Mouse (Mus musculus): ENCODE data around the gene Lgals3. TPM values are rescaled to one million over a fixed set of nuclear protein-coding genes. Genes with fewer than 3 reads are reported as not detected.

Lgals3 gene
- polyA plus RNA-seq, 1 experiment from 2014 or later = 3.3 TPM

DNA sequence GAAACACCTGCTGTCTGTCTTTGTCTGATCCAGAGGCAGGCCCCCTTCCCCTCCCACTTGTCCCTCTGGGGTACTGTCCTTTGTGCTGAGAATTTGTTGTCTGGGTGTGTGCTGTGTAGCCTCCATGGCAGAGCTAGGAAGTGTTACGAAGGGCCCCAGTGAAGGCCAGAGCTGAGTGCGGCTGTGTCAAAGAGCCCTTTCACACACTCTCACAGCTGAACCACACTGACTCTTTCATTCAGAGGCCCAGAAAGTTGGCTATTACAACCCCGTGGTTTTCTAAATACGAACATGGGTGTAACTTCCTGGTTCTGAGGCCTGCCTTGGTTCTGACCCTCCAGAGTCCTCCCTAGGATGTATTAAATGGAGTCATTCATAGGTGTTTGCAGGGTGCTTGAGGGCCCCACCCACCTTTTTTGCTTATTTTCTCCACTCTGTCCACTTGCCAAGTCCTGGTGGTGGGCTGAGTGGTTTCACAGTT is 25.7 kb upstream of the Lgals3 start:
- no peak overlapping the region for H3K9ac ChIP-seq
- no peaks in the 10 kb centered on the region for H3K4me1 ChIP-seq (replicated peaks; ENCODE audit: control insufficient read depth, insufficient read depth, low read length)
- H3K4me3 ChIP-seq (replicated peaks; ENCODE audit: low read length) = no peak overlapping the region
- ATAC-seq (ENCODE audit: low FRiP score) (no peak), DNase-seq (ENCODE audit: low spot score) (no peak)
- H3K9me3 ChIP-seq (ENCODE audit: control insufficient read depth, low read length) = no peaks in the 10 kb centered on the region
- H3K27me3 ChIP-seq (ENCODE audit: control insufficient read depth, insufficient read depth, low read length) = no peaks in the 10 kb centered on the region
- 52% methylated on average over 4 of the region's 4 CpGs for WGBS
- no peak overlapping the region for H3K4me2 ChIP-seq (replicated peaks)
- no peaks in the 10 kb centered on the region for H3K36me3 ChIP-seq (replicated peaks; ENCODE audit: control insufficient read depth, insufficient read depth)
- H3K27ac ChIP-seq = no peak overlapping the region

DNA sequence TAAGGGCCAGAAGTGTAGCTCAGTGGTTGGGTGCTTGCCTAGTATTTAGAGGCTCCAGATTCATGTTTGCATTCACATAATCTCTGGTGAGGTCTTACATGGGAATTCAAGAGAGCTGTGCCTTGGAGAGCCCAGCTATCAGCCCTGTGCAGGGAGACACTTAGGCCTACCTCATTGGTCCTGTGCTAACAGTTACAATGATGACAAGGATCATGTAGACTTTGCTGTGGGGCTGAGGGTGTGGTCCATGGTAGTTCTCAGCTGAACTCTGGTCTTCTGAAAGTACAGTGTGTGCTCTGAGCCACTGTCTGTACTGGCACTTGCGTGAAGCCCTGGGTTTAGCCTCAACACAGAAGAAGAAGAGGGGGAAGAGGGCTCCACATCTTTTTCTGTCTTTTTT is 20.8 kb upstream of the Lgals3 start:
- Histone ChIP-seq H3K9ac (no peak overlapping the region), H3K9me3 (ENCODE audit: control insufficient read depth, low read length) (no peaks in the 10 kb centered on the region), H3K27ac (no peak overlapping the region), H3K36me3 (replicated peaks; ENCODE audit: control insufficient read depth, insufficient read depth) (no peaks in the 10 kb centered on the region), H3K4me1 (replicated peaks; ENCODE audit: control insufficient read depth, insufficient read depth, low read length) (no peaks in the 10 kb centered on the region), H3K27me3 (ENCODE audit: control insufficient read depth, insufficient read depth, low read length) (no peaks in the 10 kb centered on the region), H3K4me3 (replicated peaks; ENCODE audit: low read length) (no peak overlapping the region), H3K4me2 (replicated peaks) (no peak overlapping the region)
- WGBS = 100% methylated on average over 1 of the region's 1 CpGs
- no peak for ATAC-seq (ENCODE audit: low FRiP score)
- DNase-seq (ENCODE audit: low spot score) = no peak

DNA sequence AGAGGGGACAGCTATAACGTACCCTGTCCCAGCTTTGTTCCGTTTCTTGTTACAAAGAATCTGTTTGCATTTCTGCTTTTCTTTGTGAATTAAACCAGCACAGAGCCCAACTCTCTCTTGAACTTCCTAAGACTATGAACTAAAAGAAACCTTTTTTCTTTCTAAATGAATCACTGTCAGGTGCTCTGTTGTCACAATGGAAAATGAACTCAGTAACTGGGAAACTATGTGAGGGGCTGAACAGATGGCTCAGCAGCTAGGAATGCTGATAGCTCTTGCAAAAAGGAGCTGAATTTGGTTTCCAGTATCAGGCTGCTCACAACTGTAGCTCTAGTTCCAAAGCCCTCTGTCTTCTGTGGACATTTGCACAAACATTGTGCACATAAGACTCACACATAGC is 16.6 kb upstream of the Lgals3 start:
- no peaks in the 10 kb centered on the region for H3K27me3 ChIP-seq (ENCODE audit: control insufficient read depth, insufficient read depth, low read length)
- no peaks in the 10 kb centered on the region for H3K4me1 ChIP-seq (replicated peaks; ENCODE audit: control insufficient read depth, insufficient read depth, low read length)
- H3K27ac ChIP-seq = no peak overlapping the region
- no peaks in the 10 kb centered on the region for H3K36me3 ChIP-seq (replicated peaks; ENCODE audit: control insufficient read depth, insufficient read depth)
- no peak overlapping the region for H3K4me2 ChIP-seq (replicated peaks)
- ATAC-seq (ENCODE audit: low FRiP score) = no peak
- WGBS = 80% methylated on average over 2 of the region's 2 CpGs
- no peak overlapping the region for H3K4me3 ChIP-seq (replicated peaks; ENCODE audit: low read length)
- no peak overlapping the region for H3K9ac ChIP-seq
- H3K9me3 ChIP-seq (ENCODE audit: control insufficient read depth, low read length) = no peaks in the 10 kb centered on the region
- DNase-seq (ENCODE audit: low spot score) = no peak

DNA sequence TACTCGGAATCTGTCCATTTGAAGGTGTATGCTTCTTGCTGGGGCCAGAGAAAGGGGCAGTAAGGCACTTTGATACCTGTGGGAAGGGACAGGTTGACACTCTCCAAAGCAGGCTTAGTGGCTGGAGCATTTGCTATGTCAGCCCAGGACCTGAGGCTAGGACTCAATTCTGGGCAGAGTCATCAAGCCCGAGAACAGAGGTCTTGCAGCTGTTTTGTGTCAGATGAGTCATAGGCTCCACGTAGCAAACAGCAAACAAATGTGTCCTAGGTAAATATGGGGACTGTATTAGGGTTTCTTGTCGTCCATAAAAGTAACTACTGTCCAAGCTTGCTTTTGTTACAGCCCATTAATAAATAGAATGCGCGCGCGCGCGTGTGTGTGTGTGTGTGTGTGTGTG is 15.3 kb upstream of the Lgals3 start:
- H3K9ac ChIP-seq = no peak overlapping the region
- H3K9me3 ChIP-seq (ENCODE audit: control insufficient read depth, low read length) = no peaks in the 10 kb centered on the region
- H3K36me3 ChIP-seq (replicated peaks; ENCODE audit: control insufficient read depth, insufficient read depth) = no peaks in the 10 kb centered on the region
- DNase-seq (ENCODE audit: low spot score) (no peak), ATAC-seq (ENCODE audit: low FRiP score) (no peak)
- no peaks in the 10 kb centered on the region for H3K27me3 ChIP-seq (ENCODE audit: control insufficient read depth, insufficient read depth, low read length)
- H3K4me1 ChIP-seq (replicated peaks; ENCODE audit: control insufficient read depth, insufficient read depth, low read length) = no peaks in the 10 kb centered on the region
- no peak overlapping the region for H3K27ac ChIP-seq
- 97% methylated on average over 10 of the region's 10 CpGs for WGBS
- H3K4me2 ChIP-seq (replicated peaks) = no peak overlapping the region
- no peak overlapping the region for H3K4me3 ChIP-seq (replicated peaks; ENCODE audit: low read length)

DNA sequence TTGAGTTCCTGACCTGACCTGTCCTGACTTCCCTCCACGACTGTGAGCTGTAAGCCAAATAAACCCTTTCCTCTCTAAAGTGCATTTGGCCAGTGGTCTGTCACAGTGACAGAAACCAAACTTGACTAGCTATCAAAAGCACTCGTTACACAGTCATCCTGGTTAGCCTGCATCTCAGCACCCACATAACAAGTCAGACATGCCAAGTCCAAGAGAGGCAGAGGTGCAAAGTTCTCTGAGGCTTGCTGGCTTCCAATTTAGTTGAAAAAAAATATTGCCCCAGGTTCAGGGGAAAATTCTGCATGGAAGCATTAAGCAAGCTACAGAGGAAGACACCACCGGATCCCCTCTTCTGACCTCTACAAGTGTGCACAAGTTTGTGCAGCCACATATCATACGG is 14.3 kb upstream of the Lgals3 start:
- no peaks in the 10 kb centered on the region for H3K27me3 ChIP-seq (ENCODE audit: control insufficient read depth, insufficient read depth, low read length)
- WGBS = 87% methylated on average over 4 of the region's 4 CpGs
- ATAC-seq (ENCODE audit: low FRiP score) = no peak

DNA sequence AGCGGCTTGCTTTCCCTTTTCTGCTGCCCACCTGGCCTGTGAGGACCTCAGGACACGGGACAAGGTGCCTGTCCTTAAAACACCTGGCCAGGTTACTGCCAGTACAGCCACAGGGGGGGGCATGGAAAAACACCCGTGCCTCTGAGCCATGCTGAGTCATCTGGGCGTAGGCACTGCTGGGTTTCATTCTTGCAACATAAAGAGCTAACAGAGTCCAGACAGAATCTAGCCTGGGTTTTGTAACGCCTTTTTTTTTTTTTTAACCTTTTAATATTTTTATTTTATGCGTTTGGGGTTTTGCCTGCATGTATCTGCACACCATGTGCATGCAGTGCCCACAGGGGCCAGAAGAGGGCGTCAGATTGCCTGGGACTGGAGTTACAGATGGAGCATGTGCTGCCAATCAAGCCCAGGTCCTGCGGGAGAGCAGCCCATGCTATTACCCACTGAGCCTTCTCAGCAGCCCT is 13.4 kb upstream of the Lgals3 start:
- Histone ChIP-seq H3K27me3 (ENCODE audit: control insufficient read depth, insufficient read depth, low read length) (no peaks in the 10 kb centered on the region), H3K9me3 (ENCODE audit: control insufficient read depth, low read length) (no peaks in the 10 kb centered on the region), H3K4me1 (replicated peaks; ENCODE audit: control insufficient read depth, insufficient read depth, low read length) (no peaks in the 10 kb centered on the region), H3K9ac (no peak overlapping the region), H3K36me3 (replicated peaks; ENCODE audit: control insufficient read depth, insufficient read depth) (no peaks in the 10 kb centered on the region), H3K4me2 (replicated peaks) (no peak overlapping the region), H3K27ac (no peak overlapping the region), H3K4me3 (replicated peaks; ENCODE audit: low read length) (no peak overlapping the region)
- ATAC-seq (ENCODE audit: low FRiP score) (no peak), DNase-seq (ENCODE audit: low spot score) (no peak)
- 64% methylated on average over 8 of the region's 8 CpGs for WGBS

More for the DNA sequence above, 14.3 kb upstream of the Lgals3 start:
- Histone ChIP-seq H3K4me1 (replicated peaks; ENCODE audit: control insufficient read depth, insufficient read depth, low read length) (no peaks in the 10 kb centered on the region), H3K36me3 (replicated peaks; ENCODE audit: control insufficient read depth, insufficient read depth) (no peaks in the 10 kb centered on the region), H3K9ac (no peak overlapping the region), H3K4me2 (replicated peaks) (no peak overlapping the region), H3K4me3 (replicated peaks; ENCODE audit: low read length) (no peak overlapping the region), H3K27ac (no peak overlapping the region), H3K9me3 (ENCODE audit: control insufficient read depth, low read length) (no peaks in the 10 kb centered on the region)
- no peak for DNase-seq (ENCODE audit: low spot score)

DNA sequence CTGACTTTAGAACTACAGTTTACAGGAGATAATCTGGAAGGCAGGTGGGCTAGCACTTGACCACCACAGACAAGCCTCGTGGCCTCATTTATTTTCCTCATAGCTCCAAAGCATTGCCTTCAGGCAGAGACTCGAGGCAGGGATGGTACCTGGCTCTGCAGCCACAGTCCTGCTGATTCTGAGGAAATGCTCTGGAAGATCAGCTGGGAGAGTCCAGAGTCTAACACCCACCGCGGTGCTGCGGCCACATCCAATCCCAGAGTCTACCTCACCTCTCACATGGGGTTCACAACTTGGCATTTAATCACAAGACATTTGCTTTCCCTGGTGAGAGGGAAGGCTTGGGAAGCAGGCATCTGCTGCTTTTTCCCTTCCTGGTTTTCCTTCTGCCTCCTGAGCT is 12.6 kb upstream of the Lgals3 start:
- no peak for ATAC-seq (ENCODE audit: low FRiP score)
- H3K4me3 ChIP-seq (replicated peaks; ENCODE audit: low read length) = no peak overlapping the region
- no peaks in the 10 kb centered on the region for H3K9me3 ChIP-seq (ENCODE audit: control insufficient read depth, low read length)
- no peaks in the 10 kb centered on the region for H3K27me3 ChIP-seq (ENCODE audit: control insufficient read depth, insufficient read depth, low read length)
- no peaks in the 10 kb centered on the region for H3K4me1 ChIP-seq (replicated peaks; ENCODE audit: control insufficient read depth, insufficient read depth, low read length)
- H3K4me2 ChIP-seq (replicated peaks) = no peak overlapping the region
- WGBS = 82% methylated on average over 5 of the region's 5 CpGs
- DNase-seq (ENCODE audit: low spot score) = no peak
- no peak overlapping the region for H3K9ac ChIP-seq
- H3K36me3 ChIP-seq (replicated peaks; ENCODE audit: control insufficient read depth, insufficient read depth) = no peaks in the 10 kb centered on the region
- H3K27ac ChIP-seq = no peak overlapping the region

DNA sequence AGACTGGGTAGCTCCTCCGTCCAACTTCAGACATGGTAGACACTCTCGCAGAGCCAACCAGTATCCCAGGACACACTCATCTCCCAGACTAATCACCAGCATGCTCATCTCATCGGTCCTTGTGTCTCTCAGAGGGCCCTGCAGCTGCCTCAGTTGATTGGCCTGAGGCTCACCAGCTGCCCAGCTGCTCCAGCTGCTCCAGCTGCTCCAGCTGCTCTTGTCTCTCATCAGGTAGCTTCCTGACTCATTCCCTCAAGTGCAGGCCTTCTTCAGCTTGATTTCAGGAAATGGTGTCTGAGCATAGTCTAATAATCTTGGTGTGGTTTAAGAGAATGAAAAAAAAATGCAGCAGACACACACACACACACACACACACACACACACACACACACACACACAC is 10.9 kb upstream of the Lgals3 start:
- Histone ChIP-seq H3K4me1 (replicated peaks; ENCODE audit: control insufficient read depth, insufficient read depth, low read length) (no peaks in the 10 kb centered on the region), H3K9me3 (ENCODE audit: control insufficient read depth, low read length) (no peaks in the 10 kb centered on the region), H3K4me2 (replicated peaks) (no peak overlapping the region), H3K9ac (no peak overlapping the region), H3K27ac (no peak overlapping the region), H3K36me3 (replicated peaks; ENCODE audit: control insufficient read depth, insufficient read depth) (no peaks in the 10 kb centered on the region), H3K4me3 (replicated peaks; ENCODE audit: low read length) (no peak overlapping the region), H3K27me3 (ENCODE audit: control insufficient read depth, insufficient read depth, low read length) (no peaks in the 10 kb centered on the region)
- ATAC-seq (ENCODE audit: low FRiP score) (no peak), DNase-seq (ENCODE audit: low spot score) (no peak)
- 82% methylated on average over 3 of the region's 3 CpGs for WGBS

DNA sequence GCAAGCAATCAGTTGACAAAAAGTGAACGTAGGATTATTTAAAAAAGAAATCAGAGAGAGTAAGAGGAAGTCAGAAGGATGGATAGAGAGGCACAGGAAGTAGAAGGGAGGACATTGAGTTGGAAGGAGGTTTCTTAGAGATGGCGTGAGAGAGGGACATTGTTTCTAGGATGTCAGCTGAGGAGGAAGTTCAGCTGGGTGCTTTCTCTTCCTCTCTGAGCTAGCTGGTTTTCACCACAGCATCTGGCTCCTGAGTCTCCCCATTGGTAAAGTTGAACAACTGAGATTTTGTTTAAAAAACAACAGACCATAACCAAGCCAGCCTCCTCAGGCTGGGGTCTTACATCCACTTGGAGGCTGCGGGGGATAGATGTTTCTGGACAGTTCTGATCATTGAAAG is 7.9 kb upstream of the Lgals3 start:
- no peak overlapping the region for H3K27ac ChIP-seq
- no peaks in the 10 kb centered on the region for H3K27me3 ChIP-seq (ENCODE audit: control insufficient read depth, insufficient read depth, low read length)
- H3K4me2 ChIP-seq (replicated peaks) = no peak overlapping the region
- H3K9me3 ChIP-seq (ENCODE audit: control insufficient read depth, low read length) = no peaks in the 10 kb centered on the region
- DNase-seq (ENCODE audit: low spot score) = no peak
- no peak overlapping the region for H3K9ac ChIP-seq
- no peaks in the 10 kb centered on the region for H3K4me1 ChIP-seq (replicated peaks; ENCODE audit: control insufficient read depth, insufficient read depth, low read length)
- no peaks in the 10 kb centered on the region for H3K36me3 ChIP-seq (replicated peaks; ENCODE audit: control insufficient read depth, insufficient read depth)
- ATAC-seq (ENCODE audit: low FRiP score) = no peak
- H3K4me3 ChIP-seq (replicated peaks; ENCODE audit: low read length) = no peak overlapping the region
- WGBS = 83% methylated on average over 3 of the region's 3 CpGs

DNA sequence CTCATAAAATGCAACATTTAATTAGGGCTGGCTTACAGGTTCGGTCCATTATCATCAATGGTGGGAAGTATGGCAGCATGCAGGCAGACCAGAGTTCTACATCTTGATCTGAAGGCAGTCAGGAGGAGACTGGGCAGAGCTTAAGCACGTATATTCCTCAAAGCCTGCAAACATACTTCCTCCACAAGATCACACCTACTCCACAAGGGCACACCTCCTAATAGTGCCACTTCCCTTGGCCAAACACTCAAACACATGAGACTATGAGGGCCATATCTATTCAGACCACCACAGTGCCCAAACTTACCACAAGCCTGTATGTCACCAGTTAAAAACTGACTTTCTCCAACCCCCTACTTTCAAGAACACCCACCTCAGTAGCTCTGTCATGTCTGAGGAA is 6.1 kb upstream of the Lgals3 start:
- Histone ChIP-seq H3K4me3 (replicated peaks; ENCODE audit: low read length) (no peak overlapping the region), H3K4me1 (replicated peaks; ENCODE audit: control insufficient read depth, insufficient read depth, low read length) (0 out of 2 replicates have a peak, but pooled peaks cover 3% of the 10 kb centered on the region)

More for the DNA sequence above, 6.1 kb upstream of the Lgals3 start:
- Histone ChIP-seq H3K27me3 (ENCODE audit: control insufficient read depth, insufficient read depth, low read length) (no peaks in the 10 kb centered on the region), H3K36me3 (replicated peaks; ENCODE audit: control insufficient read depth, insufficient read depth) (no peaks in the 10 kb centered on the region), H3K4me2 (replicated peaks) (no peak overlapping the region), H3K9ac (no peak overlapping the region), H3K9me3 (ENCODE audit: control insufficient read depth, low read length) (no peaks in the 10 kb centered on the region), H3K27ac (no peak overlapping the region)
- DNase-seq (ENCODE audit: low spot score) (no peak), ATAC-seq (ENCODE audit: low FRiP score) (no peak)
- WGBS = 97% methylated on average over 2 of the region's 2 CpGs
